Mouse (Mus musculus): ENCODE measurements around the gene Hcrtr1.

GRCm38 (mm10) chr4:130123020-130123419 lies 16.1 kb downstream of the Hcrtr1 start:
- TF ChIP-seq ZNF384 (IDR thresholded peaks at IDR 0.05; ENCODE audit: low read depth, low read length) (no peak), CHD2 (IDR thresholded peaks at IDR 0.05; ENCODE audit: low read depth, low read length) (no peak)
